Mouse (Mus musculus) adrenal gland (tissue): Measurements from ENCODE around the gene Ube2t.

ENCODE experiments used
- intact Hi-C: fragments of 180-260 bp; cut with DNase I; formaldehyde crosslinking; loops from one replicate; pipeline ENCODE4 v1.15.1; 2025
- long read RNA-seq, 2 experiments: library from polyadenylated mRNA; unstranded; transcript quantifications; one replicate each; pipeline ENCODE4 v2.0.0; 2020; ENCODE audit warnings: borderline replicate concordance in 1 of 2; ENCODE audit not compliant: insufficient replicate concordance in 1 of 2

Gene Ube2t
- long read RNA-seq, experiment 1, result 0 reads
- long read RNA-seq, experiment 2, result 0 reads

DNA sequence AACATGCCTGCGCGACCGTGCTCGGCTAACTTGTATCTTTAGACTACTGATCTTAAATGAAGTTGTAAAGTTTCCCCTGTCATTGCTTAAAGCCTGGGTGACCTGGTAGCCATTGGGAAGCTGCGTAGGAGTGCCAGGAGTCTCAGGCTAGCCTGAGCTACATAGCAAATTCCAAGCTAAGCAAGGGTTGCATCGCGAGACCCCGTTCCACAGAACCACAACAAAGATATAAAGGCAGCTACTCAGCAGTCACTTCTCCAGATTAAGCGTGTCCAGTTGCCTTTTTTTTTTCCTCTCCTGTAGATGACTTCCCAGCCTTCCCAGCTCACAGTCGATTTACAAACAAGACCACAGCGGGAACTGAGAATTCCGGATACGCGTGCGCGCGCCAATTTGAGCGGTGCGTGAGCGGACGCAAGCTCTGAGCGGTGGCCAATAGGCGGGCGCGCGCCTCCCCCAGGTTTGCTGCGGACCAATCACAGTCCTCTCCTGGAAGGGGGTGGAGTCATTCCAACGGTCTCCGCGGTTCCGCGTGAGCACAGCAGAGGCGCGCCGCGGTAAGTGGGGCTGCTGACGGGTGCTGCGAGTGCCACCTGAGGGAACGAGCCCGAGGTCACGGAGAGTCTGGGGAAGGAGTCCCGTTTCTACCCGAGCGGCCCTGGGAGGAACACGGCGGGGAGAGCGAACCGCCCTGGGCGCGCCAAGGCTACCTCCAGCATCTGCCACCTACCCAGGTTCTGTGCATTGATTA is at the start of gene Ube2t:
Gene Ube2t, plus strand, starts transcription at position 513 of the 751 bp plus-strand sequence.
- intact Hi-C loops, result no loop called here

DNA sequence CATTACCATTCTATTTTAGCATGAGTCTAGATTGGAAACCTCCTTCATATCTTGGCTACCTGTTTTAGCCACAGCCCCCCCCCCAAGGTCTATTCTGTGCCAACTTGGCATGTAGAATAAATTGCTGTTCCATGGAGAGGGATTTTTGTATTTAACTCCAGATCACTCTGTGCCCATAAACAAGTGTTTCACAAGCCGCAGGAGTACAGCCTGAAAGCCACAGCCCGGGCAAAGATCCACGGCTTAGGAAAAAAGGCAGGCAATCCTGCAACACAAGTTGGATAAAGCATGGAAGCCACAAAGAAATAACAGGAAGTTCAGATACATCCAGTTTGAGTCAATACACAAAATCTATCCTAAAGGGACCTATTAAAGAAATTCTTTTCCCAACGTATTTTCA is 48.8 kb upstream of the Ube2t start:
- intact Hi-C loops, result no loop called here

DNA sequence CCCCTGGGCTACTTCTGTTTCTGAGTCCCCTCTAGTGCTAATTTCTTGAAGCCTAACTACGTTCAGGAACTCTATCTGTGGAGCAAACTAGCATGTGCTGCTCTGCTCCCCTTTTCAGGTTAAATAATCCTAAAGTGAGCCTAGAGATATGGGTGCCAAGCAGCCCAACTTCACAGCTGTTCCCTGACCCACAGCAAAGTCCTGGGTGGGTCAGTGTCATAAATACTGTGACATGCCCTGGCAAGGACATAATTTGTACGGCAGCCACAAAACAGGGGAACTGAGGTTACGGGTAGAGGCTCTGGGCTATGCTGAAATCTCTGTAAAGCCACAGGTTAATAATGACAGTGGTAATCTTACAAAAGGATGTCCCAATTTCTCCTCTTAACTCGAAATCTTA is 46.9 kb upstream of the Ube2t start:
- intact Hi-C loops, result no loop called here

DNA sequence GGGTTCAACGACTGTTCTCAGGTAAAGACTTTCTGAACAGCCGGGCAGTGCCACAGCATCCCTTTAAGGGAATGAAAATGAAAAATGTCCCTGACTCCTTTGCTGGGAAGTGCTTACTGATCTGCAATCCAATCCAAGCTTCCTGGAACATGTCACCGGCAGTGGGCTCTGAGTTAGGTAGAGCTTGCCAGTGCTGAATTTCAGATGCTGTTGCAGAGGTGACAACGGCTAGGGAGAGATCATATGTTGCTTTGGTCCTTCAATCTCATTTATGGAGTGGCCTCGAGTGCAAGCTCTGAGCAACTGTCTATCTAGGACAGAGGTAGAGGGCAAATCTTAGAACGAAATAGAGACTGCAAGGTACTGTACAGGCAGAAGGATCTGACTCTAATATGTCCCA is 43.4 kb upstream of the Ube2t start:
- intact Hi-C loops, result no loop called here

DNA sequence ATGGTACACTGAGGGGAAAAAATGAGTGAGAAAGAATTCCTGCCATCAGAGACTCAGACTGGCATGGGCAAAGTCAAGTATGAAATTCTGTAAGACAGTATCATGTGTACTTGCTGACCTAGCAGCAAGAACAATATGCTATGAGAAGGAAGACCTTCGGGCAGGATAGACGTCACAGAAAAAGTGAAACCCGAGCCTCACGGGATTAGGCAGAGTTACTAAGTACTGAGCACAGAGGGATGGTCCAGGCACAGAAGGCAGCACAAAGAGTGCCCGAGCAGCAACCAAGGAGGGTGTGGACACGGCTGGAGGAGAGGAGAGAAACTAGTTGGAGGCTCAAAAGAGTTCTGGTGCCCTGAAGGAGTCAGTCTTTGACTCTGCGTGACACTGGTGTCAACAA is 29.9 kb upstream of the Ube2t start:
- intact Hi-C loops, result no loop called here

DNA sequence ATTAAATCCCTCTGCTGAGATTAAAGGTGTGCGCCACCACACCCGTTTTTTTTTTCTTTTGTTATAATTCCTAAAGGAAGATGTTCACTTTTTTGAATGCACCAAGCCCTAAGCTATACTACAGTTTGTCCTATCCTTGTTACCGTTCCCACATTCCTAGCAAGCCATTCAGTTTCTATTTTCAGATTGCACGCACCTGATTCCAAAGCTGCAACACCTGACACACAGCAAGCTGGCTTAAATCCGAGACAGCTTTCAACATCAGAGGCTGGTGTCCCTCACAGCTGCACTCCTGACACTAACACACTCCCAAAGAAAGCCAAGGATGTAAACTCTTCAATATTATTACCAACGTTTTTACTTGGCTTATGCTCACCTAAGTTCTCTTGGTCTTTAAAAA is 26.0 kb upstream of the Ube2t start:
- intact Hi-C loops, result no loop called here

DNA sequence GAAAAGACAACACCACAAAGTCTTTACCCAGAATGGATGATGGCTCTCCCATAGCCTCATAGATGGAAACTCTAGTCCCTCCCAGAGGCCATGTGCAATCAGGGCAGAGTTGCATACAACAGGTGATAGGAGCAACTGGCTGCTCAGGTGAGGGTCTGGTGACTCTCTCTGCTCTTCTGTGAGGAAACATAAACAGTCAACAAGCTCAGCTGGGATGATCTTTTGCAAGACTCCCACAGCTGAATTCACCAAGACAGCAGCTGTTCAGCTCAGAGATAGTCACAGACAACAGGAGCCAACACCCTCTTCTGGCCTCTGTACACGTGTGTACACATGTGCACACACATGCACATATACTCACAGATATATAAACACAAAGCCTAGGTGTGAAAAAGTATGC is 24.1 kb upstream of the Ube2t start:
- intact Hi-C loops, result no loop called here

DNA sequence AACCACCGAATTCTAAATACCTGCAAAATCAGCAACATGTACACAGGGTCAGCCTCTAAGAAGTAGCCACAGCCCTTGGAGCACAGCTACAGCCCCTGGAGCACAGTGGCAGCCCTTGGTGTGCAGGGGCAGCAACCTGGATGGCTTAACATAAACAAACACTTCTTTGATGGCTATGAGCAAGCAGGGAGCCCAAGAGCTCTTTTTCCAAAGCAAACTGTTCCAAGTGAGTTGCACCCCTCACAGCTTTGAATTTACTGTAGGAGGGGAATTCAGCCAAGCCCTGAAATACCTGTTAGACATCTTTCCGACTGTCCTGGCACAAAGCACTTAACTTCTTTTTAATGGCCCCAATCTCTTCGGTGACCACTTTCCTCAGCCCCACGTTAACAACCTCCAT is 21.5 kb upstream of the Ube2t start:
- intact Hi-C loops, result no loop called here

DNA sequence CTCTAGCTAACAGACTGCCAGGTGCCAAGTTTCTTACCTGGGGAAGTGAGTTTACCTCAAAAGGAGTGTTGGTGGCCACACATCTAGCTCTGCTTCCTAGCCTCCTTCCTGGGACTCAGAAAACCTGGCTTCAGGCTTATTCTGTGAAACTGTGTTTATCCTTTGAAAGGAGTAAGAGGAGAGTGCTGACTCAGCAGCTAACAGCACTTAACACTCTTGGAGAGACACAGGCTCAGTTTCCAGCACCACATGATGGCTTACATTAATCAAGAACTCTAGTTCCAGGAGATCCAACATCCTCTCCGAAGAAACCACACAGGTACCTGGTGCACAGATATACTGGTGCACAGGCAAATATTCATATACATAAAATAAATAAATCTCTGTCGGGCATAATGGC is 19.5 kb upstream of the Ube2t start:
- intact Hi-C loops, result no loop called here

DNA sequence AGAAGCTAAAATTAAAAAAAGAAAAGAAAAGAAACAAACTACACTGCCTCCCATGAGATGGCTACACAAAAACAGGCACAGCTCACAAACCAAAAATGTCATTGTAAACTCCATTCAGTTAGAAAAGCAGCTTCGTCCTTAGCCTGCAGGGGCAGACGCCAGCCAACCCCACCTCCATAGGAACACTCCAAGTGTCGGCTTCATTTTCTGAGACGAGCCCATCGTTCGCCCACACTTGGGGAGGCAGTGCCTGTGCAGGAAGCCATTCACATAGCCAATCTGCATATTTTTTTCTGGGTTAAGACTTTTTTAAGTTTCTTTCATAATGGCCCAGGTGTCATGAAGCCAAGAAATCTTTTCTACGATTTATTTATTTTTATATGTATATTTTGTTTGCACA is 14.8 kb upstream of the Ube2t start:
- intact Hi-C loops, result no loop called here

DNA sequence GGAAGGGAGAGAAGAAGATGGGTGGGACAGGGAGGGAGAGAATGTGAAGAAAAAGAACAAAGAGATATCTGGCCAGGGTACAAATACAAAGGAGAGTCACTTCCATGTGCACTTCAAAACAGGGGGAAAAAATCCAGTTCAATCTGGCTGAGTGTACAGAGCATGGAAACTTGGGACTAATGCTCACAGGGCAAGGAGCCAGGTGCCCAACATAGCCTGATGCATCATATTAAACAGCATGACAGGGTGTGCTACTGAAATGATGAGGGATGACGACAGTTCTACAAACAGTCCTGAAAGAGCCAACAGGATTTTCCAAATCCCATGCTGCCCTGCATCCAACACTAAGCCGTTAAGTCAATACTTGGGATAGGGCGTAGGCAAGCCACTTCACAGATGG is 12.4 kb upstream of the Ube2t start:
- intact Hi-C loops, result no loop called here

DNA sequence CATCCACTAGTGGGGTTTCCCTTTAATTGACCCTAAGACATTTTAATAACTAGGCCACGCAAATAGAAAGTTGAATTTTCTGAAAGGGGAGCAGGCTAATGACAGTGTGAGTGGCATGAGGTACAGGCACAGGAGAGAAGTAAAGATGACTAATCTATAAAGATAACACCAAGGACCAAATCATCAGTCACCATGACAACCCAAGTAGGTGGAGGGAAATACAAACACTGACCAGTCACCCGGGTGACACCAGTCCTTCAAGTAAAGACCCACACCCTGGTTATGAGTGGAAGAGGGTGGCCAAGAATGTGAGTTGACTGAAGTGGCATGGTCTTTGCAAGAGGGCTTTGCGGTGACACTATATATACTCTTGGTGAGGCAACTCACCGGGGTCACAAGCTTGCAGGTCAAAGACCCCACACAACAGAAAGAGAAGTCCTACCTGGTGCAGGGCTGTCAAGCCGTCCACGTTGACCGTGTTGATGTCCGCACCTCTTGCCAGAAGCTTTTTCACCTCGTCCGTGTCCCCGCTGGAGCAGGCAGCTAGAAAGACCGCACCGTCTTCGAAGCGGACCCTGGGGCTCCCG is 7.2 kb upstream of the Ube2t start:
- intact Hi-C loops, result no loop called here

DNA sequence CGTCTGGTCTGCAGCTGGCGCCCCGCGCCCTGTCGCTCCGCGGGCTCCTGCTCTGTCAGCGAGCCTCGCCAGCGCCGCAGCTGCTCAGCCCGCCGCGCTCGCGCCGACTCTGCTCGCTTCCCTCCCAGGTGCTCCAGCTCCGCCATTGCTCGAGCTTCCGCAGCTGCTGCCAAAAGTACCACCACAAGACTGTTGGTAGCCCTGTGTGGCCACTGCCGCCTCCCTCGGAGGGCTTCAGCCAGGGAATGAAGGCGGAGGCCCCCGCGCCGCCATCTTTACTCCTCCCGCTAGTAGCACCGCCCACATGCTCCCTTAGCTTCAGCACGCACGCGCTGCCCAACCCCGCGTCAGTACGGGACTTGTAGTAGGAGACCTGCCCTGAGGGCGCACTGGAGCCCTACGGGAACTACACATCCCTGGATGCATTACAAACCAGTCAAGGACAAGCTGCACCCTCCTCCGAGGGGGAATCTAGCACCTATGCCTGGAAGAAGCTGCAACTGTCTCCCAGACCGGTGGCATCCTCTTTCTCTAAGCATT is 6.7 kb upstream of the Ube2t start, which contains the start of gene Ppp1r12b:
Gene Ppp1r12b, minus strand, starts transcription at position 306 of the 540 bp plus-strand sequence.
- intact Hi-C loops, result no loop called here

DNA sequence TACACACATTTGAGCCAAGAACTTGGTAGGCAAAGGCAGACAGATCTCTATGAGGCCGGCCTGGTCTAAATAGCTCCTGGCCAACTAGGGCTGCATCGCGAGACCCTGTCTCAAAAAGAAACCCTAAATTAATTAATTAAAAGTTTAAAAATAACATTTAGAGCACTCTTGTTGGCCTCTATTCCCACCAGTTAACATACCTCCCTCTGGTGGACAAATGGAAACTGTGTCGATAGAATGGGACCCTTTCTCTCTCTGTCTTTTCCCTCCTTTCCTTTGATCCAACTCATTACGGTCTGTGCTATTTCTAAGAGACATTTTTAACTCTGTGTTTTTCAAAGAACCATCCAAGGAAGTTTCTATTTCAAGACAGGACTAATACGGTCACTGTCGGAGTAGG is 1.7 kb upstream of the Ube2t start:
- intact Hi-C loops, result no loop called here

DNA sequence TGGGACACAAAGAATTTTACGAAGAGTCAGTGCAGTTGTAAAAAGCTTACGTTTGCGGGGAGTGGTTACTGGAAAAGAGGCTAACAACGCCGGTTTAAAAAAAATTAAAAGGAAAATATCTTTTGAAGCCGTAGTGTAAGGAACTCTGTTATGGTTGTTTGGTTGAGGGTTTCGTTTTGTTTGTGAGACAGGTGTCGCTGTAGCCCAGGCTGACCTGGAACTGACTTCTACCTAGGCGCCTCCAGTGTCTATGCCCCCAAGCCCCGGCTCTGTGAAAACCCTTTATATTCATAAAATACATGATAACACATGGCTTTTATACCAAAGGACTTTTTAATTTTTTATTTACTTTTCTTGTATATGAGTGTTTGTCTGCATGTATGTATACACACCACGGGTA is 456 bp downstream of the Ube2t start:
- intact Hi-C loops, result no loop called here

DNA sequence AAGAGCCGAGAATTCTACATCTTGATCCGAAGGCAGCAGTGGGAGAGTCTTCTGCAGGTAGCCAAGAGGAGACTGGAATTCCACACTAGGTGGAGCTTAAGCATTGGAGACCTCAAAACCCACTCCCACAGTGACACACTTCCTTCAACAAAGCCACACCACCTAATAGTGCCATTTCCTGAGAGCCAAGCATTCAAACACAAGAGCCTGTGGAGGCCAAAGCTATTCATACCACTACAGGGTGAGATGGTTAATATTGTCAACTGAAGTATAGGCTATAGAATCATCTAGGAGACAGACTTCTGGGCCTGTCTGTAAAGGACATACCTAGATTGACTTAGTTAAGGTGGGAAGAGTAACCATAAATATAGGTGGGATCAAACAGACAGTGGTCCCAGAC is 3.1 kb downstream of the Ube2t start:
- intact Hi-C loops, result no loop called here

DNA sequence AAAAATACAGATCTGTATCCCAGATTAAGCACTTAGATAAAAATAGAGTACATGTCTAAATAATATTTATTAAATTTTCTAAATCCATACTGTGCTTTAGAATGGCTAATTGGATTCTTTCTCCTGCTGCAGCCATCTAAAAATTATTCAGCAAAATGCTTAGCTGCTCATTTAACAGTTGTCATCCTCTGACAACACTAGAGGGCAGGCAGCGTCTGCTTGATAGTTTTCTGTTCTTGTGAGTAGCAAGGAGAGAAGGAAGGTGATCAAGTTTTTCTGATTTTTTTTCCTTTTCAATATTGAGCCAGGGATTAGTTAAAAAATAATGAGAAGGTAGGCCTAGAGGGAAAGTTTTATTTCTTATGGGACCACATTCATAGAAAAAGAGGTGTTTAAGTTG is 10.6 kb downstream of the Ube2t start:
- intact Hi-C loops, result no loop called here

DNA sequence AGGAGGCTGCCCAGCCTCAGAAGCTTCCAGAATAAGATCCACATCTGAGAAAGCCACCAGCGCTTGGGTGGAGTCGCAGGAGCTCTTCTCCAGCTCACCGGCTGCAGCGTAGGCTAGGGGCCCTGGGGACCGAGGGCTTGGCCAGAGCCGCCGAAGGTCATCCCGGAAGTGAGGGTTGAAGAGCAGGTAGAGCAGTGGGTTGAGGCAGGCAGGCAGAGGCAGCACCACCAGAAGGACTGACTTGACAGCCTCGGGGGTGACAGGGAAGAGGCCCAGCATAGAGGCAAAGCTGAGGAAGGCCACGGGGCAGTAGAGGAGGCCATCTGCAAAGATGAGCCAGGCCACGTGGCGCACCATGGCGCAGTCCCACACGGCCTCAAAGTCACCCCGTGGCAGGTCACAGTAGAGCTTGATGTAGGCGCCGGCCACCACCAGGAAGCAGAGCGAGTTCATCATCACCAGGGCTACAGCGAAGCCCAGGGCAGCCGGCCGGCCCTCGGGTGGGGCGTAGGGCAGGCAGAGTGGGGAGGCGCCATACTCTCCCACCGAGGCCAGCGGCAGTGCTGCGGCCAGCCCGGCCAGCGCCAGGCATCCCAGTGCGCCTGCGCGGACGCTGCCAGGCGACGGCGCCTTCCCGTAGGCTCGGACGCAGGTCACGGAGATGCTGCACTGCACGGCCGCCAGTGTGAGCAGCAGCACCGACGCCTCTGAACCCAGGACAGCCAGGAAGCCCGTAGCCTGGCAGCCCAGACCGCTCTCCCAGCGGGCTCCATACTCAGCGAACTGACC is 25.0 kb downstream of the Ube2t start:
- intact Hi-C loops, result no loop called here

DNA sequence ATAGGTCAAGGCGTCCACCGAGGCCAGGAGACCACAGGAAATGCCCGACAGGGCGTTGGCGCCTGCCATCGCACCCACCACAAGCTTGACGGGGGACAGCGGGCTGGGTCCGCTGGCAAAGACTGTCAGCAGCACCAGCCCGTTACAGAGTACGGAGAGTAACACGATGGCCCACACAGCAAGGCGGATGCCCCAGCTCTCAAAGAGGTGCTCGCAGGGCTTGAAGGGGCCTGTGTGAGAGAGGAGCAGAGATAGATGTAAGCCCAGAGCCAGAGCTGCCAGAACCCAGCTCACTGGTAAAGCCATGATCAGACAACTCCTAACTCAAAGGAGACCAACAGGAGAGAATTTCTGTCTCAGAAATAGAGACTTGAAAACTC is 25.6 kb downstream of the Ube2t start:
- intact Hi-C loops, result no loop called here

DNA sequence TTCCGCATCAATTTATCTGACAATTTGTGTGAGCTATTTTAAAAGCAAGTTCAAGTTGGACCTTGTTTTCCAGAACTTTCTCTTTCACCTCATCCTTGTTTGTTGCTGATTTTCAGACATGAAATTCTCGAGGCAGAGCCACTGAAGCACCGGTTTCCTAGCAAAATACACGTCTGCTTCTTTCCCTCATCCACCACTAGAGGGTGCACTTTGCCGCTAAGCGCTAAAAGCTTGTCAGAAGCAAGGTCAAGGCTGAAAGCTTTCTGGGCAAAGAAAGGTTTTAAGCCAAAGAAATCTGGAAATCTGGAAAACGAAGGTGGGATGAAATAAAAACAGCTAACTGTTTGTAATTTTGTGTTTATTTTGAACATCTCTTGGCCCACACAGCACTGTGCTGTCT is 27.0 kb downstream of the Ube2t start:
- intact Hi-C loops, result loop anchor here (1.0 kb wide), 1 partner anchor 116 kb away; the partner anchor contains the start of gene Lgr6

DNA sequence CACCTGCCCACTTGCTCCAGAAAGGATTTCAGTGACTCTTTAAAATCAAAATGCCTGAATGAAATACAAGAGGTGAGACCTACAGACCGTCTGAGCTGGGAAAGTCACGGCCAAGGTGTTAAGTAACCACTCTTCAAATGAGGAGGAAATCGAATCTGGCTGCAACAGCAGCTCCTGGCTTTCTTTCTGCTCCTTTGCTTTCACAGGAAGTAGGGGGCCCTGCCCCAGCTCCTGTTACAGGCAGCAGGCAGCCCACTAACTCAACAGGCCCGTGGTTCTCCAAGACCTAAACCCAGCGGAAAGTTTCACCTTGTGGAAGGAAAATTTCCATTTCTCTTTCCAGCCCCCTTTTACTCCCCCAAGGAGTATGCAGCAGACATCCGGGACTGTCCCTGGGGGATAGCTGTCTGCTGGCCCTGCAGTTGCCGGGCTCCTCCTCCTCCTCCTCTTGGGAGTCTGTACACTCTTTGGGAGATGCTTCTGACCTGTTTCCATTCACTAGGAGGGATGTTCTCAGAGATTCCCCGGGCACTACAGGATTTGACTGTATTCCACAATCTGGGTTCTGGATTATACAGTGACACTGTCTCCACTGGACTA is 29.8 kb downstream of the Ube2t start:
- intact Hi-C loops, result no loop called here

DNA sequence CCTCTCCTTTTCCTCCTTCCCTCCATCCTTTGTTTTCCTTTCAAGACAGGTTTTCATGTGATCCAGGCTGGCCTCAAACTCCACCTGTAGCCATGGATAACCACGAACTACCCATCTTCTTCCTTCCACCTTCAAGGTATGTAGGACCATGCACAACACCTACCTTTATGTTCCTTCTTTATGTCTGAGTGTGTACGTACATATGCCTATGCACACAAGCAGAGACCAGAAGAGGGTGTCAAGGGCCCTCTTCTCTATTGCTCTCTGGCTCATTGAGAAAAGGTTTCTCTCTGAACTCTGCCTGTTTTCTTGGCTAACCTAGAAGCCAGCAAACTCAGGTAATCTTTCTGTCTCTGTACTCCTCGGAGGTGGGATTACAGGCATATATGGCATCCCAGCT is 32.4 kb downstream of the Ube2t start:
- intact Hi-C loops, result no loop called here
